Mouse (Mus musculus) myocyte (in vitro differentiated cells): ENCODE results near the gene Sema4d.

Experiments used
- MAX ChIP-seq: IDR thresholded peaks from one replicate; pipeline ENCODE4 v1.6.1; 2011; ENCODE audit warnings: low read depth, mild to moderate bottlenecking, control low read depth
- MYOG ChIP-seq, 3 experiments: IDR thresholded peaks; one replicate each; pipeline ENCODE4 v1.6.1; 2011; ENCODE audit warnings: control low read depth in 2 of 3, low read depth in 2 of 3, mild to moderate bottlenecking in 2 of 3; ENCODE audit not compliant: insufficient read length in 2 of 3, control insufficient read depth in 1 of 3, insufficient read depth in 1 of 3
- POLR2A ChIP-seq: IDR thresholded peaks from one replicate; pipeline ENCODE4 v1.6.1; 2011; ENCODE audit warnings: low read depth, mild to moderate bottlenecking, control low read depth, moderate library complexity; ENCODE audit not compliant: insufficient read length
- REST ChIP-seq: IDR thresholded peaks from one replicate; pipeline ENCODE4 v1.6.1; 2011; ENCODE audit warnings: mild to moderate bottlenecking, control low read depth, moderate library complexity; ENCODE audit not compliant: insufficient read depth, insufficient read length
- TCF12 ChIP-seq: IDR thresholded peaks from one replicate; pipeline ENCODE4 v1.6.1; 2011; ENCODE audit warnings: mild to moderate bottlenecking, control low read depth; ENCODE audit not compliant: poor library complexity, insufficient read depth, severe bottlenecking

DNA sequence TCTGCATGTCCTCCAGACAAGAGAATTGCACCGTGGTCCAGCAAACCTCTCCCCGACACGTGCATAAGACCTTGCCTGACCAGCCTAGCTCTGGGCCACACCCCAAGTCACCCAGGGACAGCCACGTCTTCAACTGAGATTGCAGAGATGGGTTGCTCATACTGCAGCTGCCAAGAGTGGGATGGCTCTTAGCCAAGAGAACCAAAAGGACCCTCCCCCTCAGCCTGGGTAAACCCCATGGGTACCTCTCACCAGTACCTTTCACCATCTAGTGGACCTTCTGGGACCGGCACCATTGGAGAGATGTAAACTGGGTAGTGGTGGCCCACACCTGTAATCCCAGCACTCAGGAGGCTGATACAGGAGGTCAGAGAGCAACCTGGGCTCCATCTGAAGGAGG lies 2.8 kb downstream of the Sema4d start:
- TF ChIP-seq MAX: no peak
- no peak for TF ChIP-seq POLR2A
- TF ChIP-seq REST: no peak
- no peak for TF ChIP-seq MYOG (IDR thresholded peaks at IDR 0.05; ENCODE audit: control insufficient read depth in 1 of 3, insufficient read depth in 1 of 3, insufficient read length in 2 of 3, low read depth in 2 of 3)
- no peak for TF ChIP-seq TCF12
